18 mouse cellular contexts compared by ENCODE assay signal in the genomic region with DNA sequence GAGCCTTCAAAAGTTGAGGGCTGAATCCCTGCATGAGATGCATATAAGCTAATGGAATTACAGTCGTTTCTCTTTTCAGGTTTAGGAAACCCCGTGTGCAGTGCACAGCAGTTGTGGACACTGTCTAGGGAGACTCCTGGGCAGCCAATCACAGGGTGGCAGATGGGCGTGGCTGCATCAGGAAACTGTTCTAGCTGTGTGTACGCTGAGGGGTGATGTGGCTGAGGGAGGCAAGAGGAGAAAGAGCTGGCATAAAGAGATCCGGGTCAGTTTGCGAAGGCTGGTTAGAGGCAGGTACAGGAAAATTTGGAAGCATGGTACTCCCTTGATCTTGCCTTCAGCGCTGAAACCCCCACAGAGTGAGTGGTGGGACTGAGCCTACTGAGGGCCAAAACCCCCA.
DNase-seq lines count a peak whose midpoint lies in the region; ATAC-seq lines count a peak whose summit lies in the region.
"Had no signal": no experiment of that assay in that cellular context is flagged by ENCODE, and none has a peak within 500 bp of the region (broad histone marks: within the 10 kb centered on the region; RNA-seq: fewer than 3 reads in every experiment).

No protein-coding gene starts in this region.

- H3K4me1 ChIP-seq in hindbrain, embryonic 11.5 days (replicated peaks; ENCODE audit: control insufficient read depth, insufficient read depth, low read length) = no peaks in the 10 kb centered on the region
- H3K4me1 ChIP-seq in hindbrain, embryonic 14.5 days (replicated peaks; ENCODE audit: control insufficient read depth, insufficient read depth, low read length) = no peaks in the 10 kb centered on the region
- peaks cover 5% of the 10 kb centered on the region for H3K4me1 ChIP-seq in limb, embryonic 12.5 days (replicated peaks)
- H3K4me1 ChIP-seq: forebrain, embryonic 15.5 days; hindbrain, embryonic 13.5 days; liver, embryonic 15.5 days had no signal

- no peaks in the 10 kb centered on the region for H3K36me3 ChIP-seq in hindbrain, embryonic 11.5 days (ENCODE audit: control insufficient read depth, insufficient read depth, low read length)
- no peaks in the 10 kb centered on the region for H3K36me3 ChIP-seq in hindbrain, embryonic 14.5 days (replicated peaks; ENCODE audit: control insufficient read depth, insufficient read depth)
- no peaks in the 10 kb centered on the region for H3K36me3 ChIP-seq in limb, embryonic 12.5 days
- H3K36me3 ChIP-seq: forebrain, embryonic 15.5 days; G1E; hindbrain, embryonic 13.5 days; liver, embryonic 15.5 days had no signal

- H3K27me3 ChIP-seq in hindbrain, embryonic 11.5 days (ENCODE audit: control insufficient read depth, insufficient read depth, low read length) = no peaks in the 10 kb centered on the region
- H3K27me3 ChIP-seq in hindbrain, embryonic 14.5 days (ENCODE audit: control insufficient read depth, insufficient read depth, low read length) = no peaks in the 10 kb centered on the region
- no peaks in the 10 kb centered on the region for H3K27me3 ChIP-seq in limb, embryonic 12.5 days
- H3K27me3 ChIP-seq: forebrain, embryonic 15.5 days; hindbrain, embryonic 13.5 days; liver, embryonic 15.5 days had no signal

- H3K4me2 ChIP-seq in hindbrain, embryonic 11.5 days (replicated peaks; ENCODE audit: low read depth, low read length) = no peak overlapping the region
- H3K4me2 ChIP-seq in hindbrain, embryonic 14.5 days (replicated peaks) = no peak overlapping the region
- 0 out of 2 replicates have a peak overlapping the region, but pooled peaks have one; percentile 2 for H3K4me2 ChIP-seq in limb, embryonic 12.5 days
- H3K4me2 ChIP-seq: forebrain, embryonic 15.5 days; hindbrain, embryonic 13.5 days; liver, embryonic 15.5 days had no signal

- no peak overlapping the region for H3K27ac ChIP-seq in hindbrain, embryonic 11.5 days (ENCODE audit: low read depth, low read length)
- no peak overlapping the region for H3K27ac ChIP-seq in hindbrain, embryonic 14.5 days
- H3K27ac ChIP-seq in limb, embryonic 12.5 days = no peak overlapping the region
- H3K27ac ChIP-seq: forebrain, embryonic 15.5 days; hindbrain, embryonic 13.5 days; liver, embryonic 15.5 days; macrophage had no signal

- WGBS in hindbrain, embryonic 11.5 days = 51% methylated on average over 7 of the region's 7 CpGs
- 58% methylated on average over 7 of the region's 7 CpGs for WGBS in hindbrain, embryonic 14.5 days
- 39% methylated on average over 7 of the region's 7 CpGs for WGBS in limb, embryonic 12.5 days

- no peak for ATAC-seq in hindbrain, embryonic 11.5 days (ENCODE audit: low FRiP score)
- no peak for ATAC-seq in hindbrain, embryonic 14.5 days (ENCODE audit: low FRiP score)
- ATAC-seq in limb, embryonic 12.5 days (ENCODE audit: insufficient number of reproducible peaks, insufficient read depth, low FRiP score, low TSS enrichment, low read depth) = no peak; the same call in 1 of the 2 replicates
- ATAC-seq: forebrain, embryonic 15.5 days had no signal

- H3K9ac ChIP-seq in hindbrain, embryonic 11.5 days (ENCODE audit: low read depth, low read length) = no peak overlapping the region
- H3K9ac ChIP-seq in hindbrain, embryonic 14.5 days = no peak overlapping the region
- no peak overlapping the region for H3K9ac ChIP-seq in limb, embryonic 12.5 days (replicated peaks)
- H3K9ac ChIP-seq: forebrain, embryonic 15.5 days; hindbrain, embryonic 13.5 days; liver, embryonic 15.5 days had no signal

- H3K9me3 ChIP-seq in hindbrain, embryonic 11.5 days (ENCODE audit: control insufficient read depth, low read length) = no peaks in the 10 kb centered on the region
- H3K9me3 ChIP-seq in hindbrain, embryonic 14.5 days (ENCODE audit: control insufficient read depth, low read length) = no peaks in the 10 kb centered on the region
- H3K9me3 ChIP-seq in limb, embryonic 12.5 days = no peaks in the 10 kb centered on the region
- H3K9me3 ChIP-seq: forebrain, embryonic 15.5 days; hindbrain, embryonic 13.5 days; liver, embryonic 15.5 days had no signal

- H3K4me3 ChIP-seq in hindbrain, embryonic 11.5 days (ENCODE audit: low read depth, low read length) = no peak overlapping the region
- no peak overlapping the region for H3K4me3 ChIP-seq in hindbrain, embryonic 14.5 days (replicated peaks; ENCODE audit: low read length)
- no peak overlapping the region for H3K4me3 ChIP-seq in limb, embryonic 12.5 days (replicated peaks)
- H3K4me3 ChIP-seq: erythroblast, embryonic 14.5 days; forebrain, embryonic 15.5 days; hindbrain, embryonic 13.5 days; liver, embryonic 15.5 days had no signal

- DNase-seq in hindbrain, embryonic 11.5 days (ENCODE audit: low spot score) = peak; percentile 13
- DNase-seq in hindbrain, embryonic 14.5 days (ENCODE audit: low spot score) = no peak
- peak; percentile 10 for DNase-seq in retina, postnatal 1 day
- no peak for DNase-seq in retina, embryonic 14.5 days (ENCODE audit: low spot score)
- DNase-seq in frontal cortex, postnatal 36 days (ENCODE audit: low spot score in 2 of 2) = no peak
- no peak for DNase-seq in adrenal gland, adult 8-10 months
- DNase-seq: adrenal gland, postnatal 10 days; cerebellum, adult 2 months; gastrocnemius, postnatal 10 days; kidney, adult 2 months; thymus, postnatal 36 days had no signal

Comparison
In these comparisons a context has a peak if more than half of its experiments do, and no peak if none do; other contexts are left out.
1. DNase-seq: peak in hindbrain, embryonic 11.5 days (single experiment) and retina, postnatal 1 day (single experiment); none in hindbrain, embryonic 14.5 days (single experiment), retina, embryonic 14.5 days (single experiment), frontal cortex, postnatal 36 days (0 of 2) and adrenal gland, adult 8-10 months (single experiment).